Mouse (Mus musculus) cerebellum, adult 2 months (tissue): ENCODE data around the gene Pdlim5.

ENCODE experiments used
- CTCF ChIP-seq: fragments of 200-500 bp; IDR thresholded peaks from 2 replicates; pipeline ENCODE4 v1.5.1; 2011; ENCODE audit warnings: low read depth, mild to moderate bottlenecking, control low read depth, low read length, moderate library complexity, borderline replicate concordance; ENCODE audit not compliant: insufficient read depth
- POLR2A ChIP-seq: fragments of 200-500 bp; IDR thresholded peaks from 2 replicates; pipeline ENCODE4 v1.6.1; 2011; ENCODE audit warnings: low read length, control low read depth, borderline replicate concordance; ENCODE audit not compliant: insufficient read depth

DNA sequence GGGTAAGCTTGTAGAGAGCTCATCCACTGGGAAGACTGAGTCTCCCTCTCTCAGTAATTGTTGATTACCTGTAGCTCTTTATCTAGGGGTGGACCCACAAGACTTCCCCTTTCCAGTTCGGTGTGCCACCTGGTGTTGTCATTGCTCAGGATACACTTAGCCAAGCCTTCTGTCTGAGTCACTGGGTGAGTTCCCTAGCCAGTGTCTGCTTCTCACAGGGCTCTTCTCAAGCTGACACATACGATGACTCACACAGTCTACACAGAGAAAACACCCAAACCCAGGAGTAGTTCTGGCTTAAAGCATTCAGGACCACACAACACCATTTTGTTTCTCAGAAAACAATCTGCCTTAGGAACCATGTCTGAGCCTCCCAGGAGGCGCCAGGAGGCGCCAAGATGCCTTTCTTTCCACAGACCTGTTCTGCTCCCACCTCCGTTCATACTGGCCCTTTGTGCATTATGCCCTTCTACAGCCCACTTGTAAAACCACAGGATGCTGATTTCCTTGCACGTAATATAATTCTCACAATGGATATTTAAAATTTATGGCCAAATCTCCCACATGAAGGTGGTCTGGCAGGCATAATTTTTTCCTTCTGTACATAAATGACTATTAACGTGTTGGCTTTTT, 172.9 kb downstream of the Pdlim5 start:
- TF ChIP-seq POLR2A = no peak
- TF ChIP-seq CTCF = no peak
